Mouse (Mus musculus) hematopoietic stem cell, adult 5-6 weeks (primary cell): ENCODE data around the gene 4933405L10Rik. TPM values are rescaled to one million over a fixed set of nuclear protein-coding genes. Genes with fewer than 3 reads are reported as not detected.

Experiments
- ATAC-seq, 2 experiments: fragments of 125-278 bp in 1 of 2; replicated peaks in 1 of 2; 2 replicates each; pipeline ENCODE4 v1.8.0; 2016 to 2017; ENCODE audit warnings: inconsistent platforms in 2 of 2, mild to moderate bottlenecking in 2 of 2, moderate number of reproducible peaks in 2 of 2, low read depth in 1 of 2, moderate TSS enrichment in 1 of 2; ENCODE audit not compliant: low FRiP score in 2 of 2, poor library complexity in 2 of 2, severe bottlenecking in 2 of 2, insufficient read depth in 1 of 2, low TSS enrichment in 1 of 2
- total RNA-seq: library from RNA; stranded (forward); fragments of 172-1452, 232-1000 nt; gene quantifications from 2 replicates; pipeline ENCODE4 v1.2.3, GENCODE M21; 2017

Gene 4933405L10Rik
- total RNA-seq, 1 experiment from 2014 or later: 1.2 TPM

DNA sequence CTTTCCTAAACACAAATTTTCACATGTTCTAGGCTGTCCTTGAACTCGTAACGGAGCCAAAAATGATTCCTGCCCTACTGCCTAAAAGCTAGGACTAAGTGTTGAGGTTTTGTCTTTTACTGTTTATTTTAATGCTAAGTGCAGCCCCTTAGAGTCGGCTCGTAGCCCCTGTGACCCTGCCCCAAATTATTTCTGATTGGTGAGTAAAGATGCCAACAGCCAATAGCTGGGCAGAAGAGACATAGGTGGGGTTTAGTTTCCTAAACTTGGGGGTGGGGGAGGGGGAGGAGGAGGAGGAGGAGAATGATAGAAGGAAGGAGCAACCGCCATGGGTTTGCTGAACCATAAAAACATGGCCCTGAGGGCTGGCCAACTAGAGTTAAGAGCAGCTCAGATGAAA, 18.3 kb downstream of the 4933405L10Rik start:
- ATAC-seq: no peak

DNA sequence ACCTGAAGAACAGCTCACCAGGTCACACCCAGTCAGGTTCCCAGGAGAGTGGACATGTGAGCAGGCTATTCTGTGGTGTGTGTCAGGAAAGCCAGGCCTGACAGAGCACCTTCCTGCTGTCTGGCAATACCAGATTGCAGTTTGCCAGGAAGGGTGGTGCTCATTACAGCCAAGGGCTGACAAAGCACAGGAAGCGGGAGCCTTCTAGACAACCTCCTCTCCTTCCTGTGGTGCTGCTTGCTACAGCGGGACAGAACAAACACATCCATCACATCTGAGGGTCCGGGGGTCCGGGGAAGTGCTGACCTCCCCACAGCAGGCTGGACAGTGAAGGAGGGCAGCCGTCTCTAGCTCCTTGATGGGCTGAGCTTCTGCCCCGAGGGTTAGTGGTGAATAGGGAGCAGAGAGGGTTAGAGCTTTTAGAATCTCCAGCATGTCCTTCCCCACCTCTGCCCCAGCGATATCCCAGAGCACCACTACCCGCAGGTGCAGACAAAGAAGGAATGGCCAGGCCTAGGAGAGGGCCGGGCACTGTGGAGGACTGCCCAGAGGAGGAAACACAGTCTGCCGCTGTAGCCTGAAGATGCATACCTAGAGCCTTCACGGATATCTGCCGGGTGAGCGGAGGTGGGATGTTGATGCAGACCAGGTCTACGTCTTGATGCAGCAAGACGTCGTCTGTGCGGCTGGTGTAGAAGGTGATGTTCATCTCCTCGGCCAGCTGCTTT, 20.1 kb downstream of the 4933405L10Rik start:
- peak; percentile 81 to 87 for ATAC-seq

DNA sequence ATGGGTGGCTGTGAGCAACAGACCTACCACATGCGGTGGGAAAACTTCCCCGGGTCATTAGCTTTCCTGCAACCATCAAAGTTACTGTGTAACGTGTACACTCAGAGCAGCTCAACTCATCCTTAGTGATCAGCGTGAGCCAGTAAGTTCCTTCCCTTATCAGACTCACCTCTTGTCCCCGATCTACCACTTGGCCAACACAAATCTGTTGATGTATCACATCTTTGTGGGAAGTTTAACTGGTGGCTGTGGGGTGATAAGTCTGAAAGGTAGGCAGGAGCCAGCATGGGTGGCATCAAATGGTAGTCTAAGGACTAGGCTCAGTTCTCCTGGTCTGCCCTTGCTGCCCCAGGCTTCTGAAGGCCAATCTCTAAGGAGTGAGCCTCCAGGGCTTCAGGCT, 24.7 kb downstream of the 4933405L10Rik start:
- no peak for ATAC-seq

DNA sequence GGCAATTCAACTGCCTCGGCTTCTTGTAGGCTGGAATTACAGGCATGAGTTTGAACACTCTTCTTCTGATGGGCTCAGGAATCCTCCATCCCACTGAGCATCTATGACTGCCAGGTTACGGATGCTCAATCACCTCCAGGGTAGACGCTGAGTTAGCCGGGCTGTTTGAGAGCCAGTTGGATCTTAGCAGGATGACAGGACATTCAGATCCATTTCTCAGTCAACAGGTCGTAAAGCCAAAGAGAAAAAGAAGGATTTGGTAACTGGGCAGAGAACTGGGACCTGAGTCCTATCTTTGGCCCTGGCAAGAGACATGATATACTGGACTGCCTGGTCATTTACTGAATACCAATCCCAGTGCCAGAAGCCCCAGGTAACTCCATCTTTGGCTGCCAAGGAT, 31.8 kb downstream of the 4933405L10Rik start:
- ATAC-seq: no peak

DNA sequence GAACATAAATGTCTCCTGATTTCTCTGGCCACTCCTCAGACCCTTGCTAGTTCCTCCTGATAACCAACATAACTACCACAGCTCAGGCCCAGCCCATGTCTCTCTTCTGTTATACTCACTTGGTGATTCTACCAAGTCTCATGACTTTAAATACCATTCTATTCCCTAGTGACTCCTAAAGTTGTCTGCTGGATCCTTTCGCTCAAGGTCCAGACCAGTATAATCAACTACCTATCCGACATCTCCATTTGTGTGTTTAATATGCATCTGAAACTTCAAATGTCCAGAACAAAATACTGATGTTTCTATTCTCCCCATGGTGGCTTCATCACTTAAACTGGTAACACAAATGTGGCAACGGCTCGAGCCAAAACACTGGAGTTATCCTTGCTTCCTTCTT, 35.8 kb downstream of the 4933405L10Rik start:
- no peak for ATAC-seq

DNA sequence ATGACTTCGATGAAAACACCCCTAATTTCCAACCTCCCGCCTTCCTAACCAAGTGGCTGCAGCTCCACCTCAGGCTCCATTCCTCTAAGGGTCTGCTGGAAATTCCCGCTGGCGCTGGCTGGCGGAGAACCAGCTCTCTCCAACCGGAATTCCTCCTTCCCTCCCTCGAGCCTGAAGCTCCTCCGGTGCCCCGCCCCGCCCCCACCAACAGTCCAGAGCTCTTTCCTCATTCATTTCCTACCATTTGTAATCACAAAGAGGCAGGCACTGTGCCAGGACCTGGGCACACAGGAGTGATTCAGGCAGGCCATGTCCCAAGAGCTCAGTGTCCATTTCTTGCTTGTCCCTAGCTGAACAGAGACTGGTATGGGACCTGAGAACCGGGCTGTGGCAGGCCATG, 43.2 kb downstream of the 4933405L10Rik start:
- peak in 1 of 2 experiments; percentile 29; a peak in 1 of 4 replicates for ATAC-seq

DNA sequence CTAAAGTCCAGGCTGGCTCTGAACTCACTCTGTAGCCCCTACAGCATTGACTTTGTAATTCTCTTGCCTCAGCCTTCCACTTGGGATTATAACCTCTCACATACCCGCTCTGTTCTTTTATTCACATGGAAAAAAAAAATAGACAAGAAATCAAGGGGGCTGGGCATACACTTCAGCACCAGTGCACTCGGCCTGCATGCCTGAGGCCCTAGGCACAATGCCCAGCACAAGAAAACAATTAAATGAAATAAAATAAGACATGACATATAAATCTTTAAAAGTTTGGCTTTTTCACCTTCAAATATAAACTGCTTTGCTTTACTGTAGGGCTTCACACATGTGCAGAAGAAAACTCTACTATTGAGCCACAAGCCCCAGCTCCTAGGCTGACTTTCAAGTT, 46.5 kb downstream of the 4933405L10Rik start:
- ATAC-seq: no peak

DNA sequence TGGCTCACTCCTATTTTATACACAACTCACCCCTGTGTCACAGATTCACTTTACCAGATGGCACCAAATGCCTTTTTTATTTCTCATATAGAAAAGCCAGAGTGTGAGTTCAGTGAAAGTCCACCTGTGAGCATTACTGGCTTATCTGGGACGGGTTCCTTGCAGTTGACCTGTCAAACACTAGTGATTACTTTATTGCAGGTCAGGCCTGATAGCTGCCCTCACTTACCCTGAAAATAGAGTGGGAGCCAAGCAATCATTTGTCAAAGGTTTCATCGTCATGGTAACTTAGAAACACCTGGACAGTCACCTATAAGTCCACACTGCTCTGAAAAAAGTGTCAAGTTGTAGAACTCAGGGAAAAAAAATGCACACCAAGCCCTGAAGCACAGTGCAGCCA, 47.2 kb downstream of the 4933405L10Rik start:
- no peak for ATAC-seq

DNA sequence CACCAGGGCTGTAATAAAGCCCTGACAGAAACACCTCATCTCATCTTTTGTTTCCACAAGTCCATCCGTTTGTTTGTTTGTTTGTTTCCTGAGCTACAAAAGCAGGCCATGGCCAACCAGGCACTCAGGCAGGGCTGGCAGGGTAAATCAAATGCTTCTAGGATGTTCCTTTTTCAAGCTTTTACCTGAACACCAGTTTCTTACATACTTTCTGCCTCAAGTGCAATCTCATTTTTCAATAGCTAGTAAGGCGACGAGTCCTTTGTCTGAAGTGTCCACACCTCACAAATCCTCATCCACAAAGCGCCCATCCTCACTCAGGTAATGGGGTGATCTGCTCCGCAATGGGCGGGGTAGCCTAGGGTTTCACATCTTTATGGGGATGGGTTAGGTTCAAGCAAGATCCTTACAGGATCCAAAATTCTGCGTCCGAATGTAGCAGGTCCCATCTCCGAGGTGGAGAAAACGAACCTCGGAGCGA, 50.4 kb downstream of the 4933405L10Rik start:
- no peak for ATAC-seq

DNA sequence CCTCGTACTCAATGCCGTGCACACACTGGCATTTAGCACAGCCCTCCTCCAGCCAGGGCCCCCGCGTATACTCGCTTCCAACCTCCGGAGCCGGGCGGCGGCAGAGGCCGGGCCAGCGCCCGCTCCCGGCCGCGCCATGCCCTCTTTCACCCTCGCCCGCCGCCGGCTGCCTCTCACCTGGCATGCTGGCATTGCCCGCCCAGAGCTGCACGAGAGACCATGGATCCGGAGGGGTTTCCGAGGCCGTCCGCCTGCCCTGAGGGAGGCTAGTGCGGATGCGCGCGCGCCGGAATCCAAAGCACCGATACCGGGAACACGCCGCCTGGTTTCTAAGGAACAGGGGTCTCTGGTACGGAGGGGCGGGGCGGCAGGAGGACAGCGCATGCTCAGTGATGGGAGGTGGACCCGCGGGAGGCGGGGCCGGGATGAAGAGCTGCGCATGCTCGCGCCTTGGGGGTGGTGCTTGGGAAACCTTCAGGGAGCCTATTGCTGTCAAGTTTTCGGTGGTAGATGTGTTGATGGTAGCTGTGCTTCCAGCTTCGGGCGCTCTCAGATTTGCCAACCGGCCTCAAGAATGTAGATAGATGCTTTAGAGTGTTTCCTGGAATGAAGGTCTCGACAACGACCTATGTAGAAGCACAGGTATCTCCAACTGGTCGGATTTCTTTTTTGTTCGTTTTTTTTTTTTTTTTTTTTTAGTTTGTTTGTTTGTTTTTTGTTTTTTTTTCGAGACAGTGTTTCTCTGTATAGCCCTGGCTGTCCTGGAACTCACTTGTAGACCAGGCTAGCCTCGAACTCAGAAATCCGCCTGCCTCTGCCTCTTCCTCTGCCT, 51.0 kb downstream of the 4933405L10Rik start, which contains the start of gene Gfod2:
Gfod2 (minus strand) TSS at position 388 of the 832 bp plus-strand sequence.
- ATAC-seq: peak; percentile 92 to 99

Other genes starting within 250 kb of the 4933405L10Rik start
- gene Tppp3, start 236.1 kb upstream of the 4933405L10Rik start, total RNA-seq: 3.2 TPM in 1 of 2 replicates, not detected in the other
- 7.3 and 11.2 TPM in 2 replicates for gene Zdhhc1, start 210.8 kb upstream of the 4933405L10Rik start, total RNA-seq
- not detected in 2 replicates for gene Hsd11b2, start 188.9 kb upstream of the 4933405L10Rik start, total RNA-seq
- 37.7 and 39.7 TPM in 2 replicates for gene Atp6v0d1, start 141.6 kb upstream of the 4933405L10Rik start, total RNA-seq
- gene Ripor1, start 102.4 kb upstream of the 4933405L10Rik start, total RNA-seq: 11.7 and 18.1 TPM in 2 replicates
- gene Ctcf, start 71.1 kb upstream of the 4933405L10Rik start, total RNA-seq: 116 and 202 TPM in 2 replicates
- gene Agrp, start 70.3 kb upstream of the 4933405L10Rik start, total RNA-seq: not detected in 2 replicates
- 14.7 and 15.1 TPM in 2 replicates for gene Carmil2, start 21.4 kb upstream of the 4933405L10Rik start, total RNA-seq
- 13.9 and 26.7 TPM in 2 replicates for gene Acd, start 6.6 kb upstream of the 4933405L10Rik start, total RNA-seq
- 22.8 and 66.2 TPM in 2 replicates for gene Pard6a, start 6.5 kb upstream of the 4933405L10Rik start, total RNA-seq
- 16.1 and 17.6 TPM in 2 replicates for gene Enkd1, start 555 bp downstream of the 4933405L10Rik start, total RNA-seq
- gene Gfod2, start 51.0 kb downstream of the 4933405L10Rik start, total RNA-seq: 1.6 and 5.8 TPM in 2 replicates
- gene Ranbp10, start 119.7 kb downstream of the 4933405L10Rik start, total RNA-seq: 7.1 and 10.3 TPM in 2 replicates
- not detected in 2 replicates for gene Tsnaxip1, start 120.1 kb downstream of the 4933405L10Rik start, total RNA-seq
- 14.3 and 14.6 TPM in 2 replicates for gene Cenpt, start 145.6 kb downstream of the 4933405L10Rik start, total RNA-seq
- 25.8 and 28.3 TPM in 2 replicates for gene Thap11, start 147.5 kb downstream of the 4933405L10Rik start, total RNA-seq
- 58.5 and 70.2 TPM in 2 replicates for gene Nutf2, start 152.9 kb downstream of the 4933405L10Rik start, total RNA-seq
- gene Edc4, start 173.2 kb downstream of the 4933405L10Rik start, total RNA-seq: 23.4 and 40.6 TPM in 2 replicates
- not detected in 2 replicates for gene Nrn1l, start 185.9 kb downstream of the 4933405L10Rik start, total RNA-seq
- gene Pskh1, start 192.8 kb downstream of the 4933405L10Rik start, total RNA-seq: 23.3 and 27.5 TPM in 2 replicates
- gene Ctrl, start 226.2 kb downstream of the 4933405L10Rik start, total RNA-seq: not detected in 2 replicates
- gene Psmb10, start 230.8 kb downstream of the 4933405L10Rik start, total RNA-seq: 38.8 and 79.5 TPM in 2 replicates
- not detected in 2 replicates for gene Lcat, start 235.7 kb downstream of the 4933405L10Rik start, total RNA-seq